Mouse (Mus musculus) gastrocnemius, postnatal 14 days (tissue): ENCODE results near the gene Tex19.2. TPM values are rescaled to one million over a fixed set of nuclear protein-coding genes. Genes with fewer than 3 reads are reported as not detected.
"Not testable (repeated sequence)": the region's sequence is repeated elsewhere in the genome, so short reads cannot be mapped to it uniquely, and the experiment has no call there.

Source experiments
- DNase-seq: peaks from one replicate; pipeline ENCODE4 v3.0.0; 2021; ENCODE audit warnings: mixed read lengths
- intact Hi-C: fragments of 180-260 bp; cut with DNase I; formaldehyde crosslinking; loops from one replicate; pipeline ENCODE4 v1.15.1; 2025; ENCODE audit warnings: low total_unique reads
- total RNA-seq, 2 experiments: library from RNA; stranded (reverse); gene quantifications; 2 replicates each; pipeline ENCODE4 v1.2.3; 2021

The Tex19.2 gene
- total RNA-seq, 2 experiments from 2014 or later, result not detected

DNA sequence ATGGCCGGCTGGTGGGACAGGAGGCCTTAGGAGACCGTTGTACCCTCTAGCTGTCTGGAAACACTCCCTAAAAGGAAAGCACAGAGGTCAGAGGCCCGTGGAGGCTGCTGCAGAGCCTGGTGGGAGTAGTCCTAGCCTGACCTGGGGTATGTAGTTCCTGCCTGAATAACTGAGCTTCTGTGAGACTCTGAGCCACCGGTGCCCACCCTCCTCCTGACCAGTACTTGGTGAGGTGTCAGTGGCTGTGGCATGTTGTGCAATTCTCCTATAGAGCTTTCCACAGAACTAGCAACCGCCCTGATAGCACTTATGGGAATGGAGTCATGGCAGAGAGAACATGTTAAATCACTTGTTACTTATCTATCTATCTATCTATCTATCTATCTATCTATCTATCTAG lies 42.8 kb downstream of the Tex19.2 start:
- intact Hi-C loops, result no loop called here

DNA sequence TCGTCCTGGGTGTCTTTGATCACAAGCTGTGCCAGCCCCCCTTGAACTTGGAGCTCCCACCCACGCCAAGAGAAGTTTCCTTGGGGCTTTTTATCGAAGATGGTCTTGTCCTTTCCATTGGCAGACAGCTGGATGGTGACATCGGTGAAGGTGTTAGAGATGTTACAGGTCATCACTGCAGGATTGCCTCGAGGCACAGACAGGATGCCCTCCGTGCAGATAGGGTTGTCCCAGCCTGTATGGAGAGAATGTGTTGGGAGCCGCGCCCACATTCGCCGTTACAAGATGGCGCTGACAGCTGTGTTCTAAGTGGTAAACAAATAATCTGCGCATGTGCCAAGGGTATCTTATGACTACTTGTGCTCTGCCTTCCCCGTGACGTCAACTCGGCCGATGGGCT lies 48.8 kb downstream of the Tex19.2 start:
- intact Hi-C loops, DNase-seq: not testable (repeated sequence)

More for the DNA sequence above, 42.8 kb downstream of the Tex19.2 start:
- DNase-seq, result no peak

DNA sequence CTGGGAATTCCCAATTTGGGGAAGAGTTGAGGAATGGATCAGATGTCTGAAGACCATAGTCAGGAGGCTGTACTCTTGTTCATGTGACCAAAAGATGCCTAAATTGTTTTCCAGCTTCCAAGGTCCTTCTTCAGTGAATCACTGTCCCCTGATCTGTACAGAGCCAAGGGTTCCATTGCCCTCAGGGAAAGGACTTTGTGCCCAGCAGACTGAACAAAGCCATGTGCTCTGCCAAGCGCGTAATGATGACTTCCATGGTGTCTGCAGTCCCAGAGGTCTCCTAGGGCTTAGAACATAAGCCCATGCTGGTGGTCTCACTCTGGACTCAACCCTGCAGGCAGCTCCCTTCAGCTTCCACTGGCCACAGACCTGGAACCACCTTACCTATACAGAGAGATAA lies 50.6 kb downstream of the Tex19.2 start:
- intact Hi-C loops, result no loop called here
- no peak for DNase-seq

Other genes with a start within 250 kb of the Tex19.2 start
- 1 to 10 TPM; 2.3 to 2.8 TPM for gene Ccdc57, start 185.8 kb downstream of the Tex19.2 start, total RNA-seq
- gene Slc16a3, start 170.2 kb downstream of the Tex19.2 start, total RNA-seq, result 100 to 1,000 TPM; 272 to 355 TPM
- 10 to 100 TPM; 50.2 to 56.9 TPM for gene Csnk1d, start 127.3 kb downstream of the Tex19.2 start, total RNA-seq
- gene Cd7, start 79.3 kb downstream of the Tex19.2 start, total RNA-seq, result not detected
- not detected for gene Sectm1b, start 55.1 kb downstream of the Tex19.2 start, total RNA-seq
- gene Sectm1a, start 37.5 kb downstream of the Tex19.2 start, total RNA-seq, result not detected
- gene Tex19.1, start 27.5 kb upstream of the Tex19.2 start, total RNA-seq, result not detected
- gene Uts2r, start 41.6 kb upstream of the Tex19.2 start, total RNA-seq, result 1 to 10 TPM; 1.6 to 2.1 TPM
- 1 to 10 TPM; 6.0 to 7.7 TPM for gene Hexdc, start 85.8 kb upstream of the Tex19.2 start, total RNA-seq
- gene Ogfod3, start 86.0 kb upstream of the Tex19.2 start, total RNA-seq, result 10 to 100 TPM; 10.0 to 12.0 TPM
- gene Cybc1, start 110.6 kb upstream of the Tex19.2 start, total RNA-seq, result 1 to 10 TPM; 4.4 to 5.6 TPM
- gene Narf, start 118.6 kb upstream of the Tex19.2 start, total RNA-seq, result 10 to 100 TPM; 40.9 to 56.1 TPM
- 10 to 100 TPM; 18.9 to 24.7 TPM for gene Foxk2, start 141.3 kb upstream of the Tex19.2 start, total RNA-seq
- 10 to 100 TPM; 26.1 to 31.5 TPM for gene Wdr45b, start 235.8 kb upstream of the Tex19.2 start, total RNA-seq